Mouse (Mus musculus) heart, embryonic 12.5 days (tissue): Measurements from ENCODE around the gene Mpg. TPM values are rescaled to one million over a fixed set of nuclear protein-coding genes. Genes with fewer than 3 reads are reported as not detected.

Source experiments
- ATAC-seq: fragments of 200-750 bp; cut with Nextera tagmentation; 2 replicates; pipeline ENCODE4 v1.8.0; 2017; ENCODE audit warnings: moderate TSS enrichment, moderate library complexity; ENCODE audit not compliant: insufficient number of reproducible peaks, low FRiP score
- H3K27ac ChIP-seq: fragments of 300-500 bp; sonication (generic); 2 replicates; pipeline ENCODE4 v1.5.1; 2016; ENCODE audit warnings: mild to moderate bottlenecking, moderate library complexity; ENCODE audit not compliant: poor library complexity, severe bottlenecking
- H3K27me3 ChIP-seq: fragments of 300-500 bp; sonication (generic); replicated peaks from 2 replicates; pipeline ENCODE4 v1.6.1; 2016; ENCODE audit warnings: mild to moderate bottlenecking, moderate library complexity
- H3K36me3 ChIP-seq: fragments of 300-500 bp; sonication (generic); 2 replicates; pipeline ENCODE4 v1.6.1; 2016; ENCODE audit warnings: mild to moderate bottlenecking, moderate library complexity
- H3K4me1 ChIP-seq: fragments of 300-500 bp; sonication (generic); replicated peaks from 2 replicates; pipeline ENCODE4 v1.6.1; 2016; ENCODE audit warnings: mild to moderate bottlenecking
- H3K4me2 ChIP-seq: fragments of 300-500 bp; sonication (generic); 2 replicates; pipeline ENCODE4 v1.6.1; 2016; ENCODE audit warnings: mild to moderate bottlenecking, moderate library complexity
- H3K4me3 ChIP-seq: fragments of 300-500 bp; sonication (generic); 2 replicates; pipeline ENCODE4 v1.5.1; 2016; ENCODE audit warnings: mild to moderate bottlenecking
- H3K9ac ChIP-seq: fragments of 300-500 bp; sonication (generic); 2 replicates; pipeline ENCODE4 v1.6.1; 2016; ENCODE audit warnings: mild to moderate bottlenecking, moderate library complexity
- H3K9me3 ChIP-seq: fragments of 300-500 bp; sonication (generic); replicated peaks from 2 replicates; pipeline ENCODE4 v1.6.1; 2016; ENCODE audit warnings: mild to moderate bottlenecking, moderate library complexity
- WGBS: fragments of 180-500 bp; shearing (Covaris S2); methylation state at CpG from one replicate; pipeline ENCODE4 v1.1.7; 2016; 5-methylcytosine and 5-hydroxymethylcytosine counted together
- polyA plus RNA-seq: library from polyadenylated mRNA; unstranded; fragments of >200 nt; fragmentation: Nextera tagmentation; extraction: Ambion mirVana; gene quantifications from 2 replicates; pipeline ENCODE4 v1.2.1, GENCODE M21; 2016

Mpg gene
- polyA plus RNA-seq, 1 experiment from 2014 or later: 19.1 TPM

DNA sequence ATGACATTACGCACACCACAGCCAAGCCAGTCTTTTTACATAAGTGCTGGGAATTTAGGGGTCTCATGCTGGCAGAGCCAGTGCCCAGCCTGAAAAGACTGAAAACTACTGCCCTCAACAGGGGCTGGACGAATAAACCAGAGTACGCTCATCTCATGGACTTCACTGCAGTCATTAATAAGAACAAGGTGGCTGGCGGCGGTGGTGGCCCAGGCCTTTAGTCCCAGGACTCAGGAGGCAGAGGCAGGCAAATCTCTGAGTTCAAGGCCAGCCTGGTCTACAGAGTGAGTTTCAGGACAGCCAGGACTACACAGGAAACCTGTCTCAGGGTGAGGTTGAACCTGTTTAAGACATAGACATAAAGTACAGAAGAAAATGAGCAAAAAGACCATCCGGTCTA lies 39.9 kb downstream of the Mpg start:
- Histone ChIP-seq H3K4me2 (no peak overlapping the region), H3K9ac (no peak overlapping the region), H3K27me3 (no peaks in the 10 kb centered on the region), H3K27ac (peak overlapping the region; percentile 34; the same call in 1 of the 2 replicates), H3K36me3 (peaks cover 3% of the 10 kb centered on the region), H3K4me1 (peaks cover 13% of the 10 kb centered on the region), H3K4me3 (no peak overlapping the region), H3K9me3 (no peaks in the 10 kb centered on the region)
- WGBS: 93% methylated on average over 6 of the region's 6 CpGs
- ATAC-seq: no peak

DNA sequence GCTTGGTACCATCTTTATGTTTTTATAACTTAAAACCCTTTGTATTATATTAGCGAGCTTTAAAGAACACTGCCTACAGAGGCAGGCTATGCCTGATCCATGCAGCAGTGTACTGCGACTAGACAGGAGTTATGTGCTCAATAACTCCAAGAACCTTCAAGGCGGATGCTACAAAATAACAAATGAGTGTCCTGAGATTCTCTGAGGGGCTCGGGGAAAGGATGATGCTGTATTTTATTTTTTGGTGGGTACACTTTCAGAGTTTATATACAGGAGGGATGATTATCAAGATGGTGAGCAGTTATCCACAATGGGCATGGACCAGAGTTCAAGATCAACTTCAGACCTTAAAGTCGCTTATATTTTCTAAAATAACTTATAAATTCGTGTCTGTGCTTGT lies 40.5 kb downstream of the Mpg start:
- Histone ChIP-seq H3K27ac (peak overlapping the region; percentile 93), H3K4me2 (peak overlapping the region; percentile 70), H3K4me3 (peak overlapping the region; percentile 90), H3K4me1 (peaks cover 13% of the 10 kb centered on the region), H3K36me3 (0 out of 2 replicates have a peak, but pooled peaks cover 3% of the 10 kb centered on the region), H3K9ac (peak overlapping the region; percentile 95), H3K27me3 (0 out of 2 replicates have a peak, but pooled peaks cover 3% of the 10 kb centered on the region), H3K9me3 (no peaks in the 10 kb centered on the region)
- 29% methylated on average over 6 of the region's 6 CpGs for WGBS
- no peak for ATAC-seq

DNA sequence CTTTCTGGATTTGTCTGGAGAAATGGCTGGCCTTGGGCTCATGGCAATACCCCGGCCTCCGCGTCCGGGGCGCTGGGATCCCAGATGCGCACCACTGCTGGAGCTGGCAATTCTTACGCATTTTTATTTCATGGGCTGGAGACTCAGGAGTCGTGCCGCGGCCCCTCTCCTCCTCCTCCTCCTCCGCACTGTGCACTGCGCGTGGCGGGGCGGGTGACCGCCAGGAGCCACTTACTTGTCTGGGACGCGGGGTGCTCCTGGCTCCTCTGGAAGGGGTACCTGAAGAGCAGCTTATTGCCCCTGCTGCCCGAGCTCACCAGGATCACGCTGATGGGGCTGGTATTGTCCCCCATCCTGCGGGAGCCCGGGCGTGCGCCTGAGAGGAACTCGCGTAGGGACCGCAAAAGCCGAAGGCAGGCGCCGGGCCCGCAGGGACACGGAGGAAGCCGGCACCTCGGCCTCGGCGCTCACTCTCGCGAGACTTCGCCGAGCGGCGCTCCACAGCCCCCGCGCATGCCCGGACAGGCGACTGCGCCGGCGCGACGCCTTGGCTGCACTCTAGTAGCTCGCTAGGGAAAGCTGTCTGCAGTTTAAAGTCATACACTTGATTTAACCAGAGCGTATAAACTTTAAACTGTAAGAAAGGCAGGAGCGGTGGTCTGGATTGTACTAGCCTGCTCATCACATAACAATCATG lies 41.0 kb downstream of the Mpg start, which contains the start of gene Nprl3:
TSS of gene Nprl3 (minus strand) at position 520 of the 697 bp plus-strand sequence.
- H3K27me3 ChIP-seq: 0 out of 2 replicates have a peak, but pooled peaks cover 3% of the 10 kb centered on the region
- H3K4me1 ChIP-seq: peaks cover 13% of the 10 kb centered on the region
- H3K36me3 ChIP-seq: 0 out of 2 replicates have a peak, but pooled peaks cover under 1% of the 10 kb centered on the region
- peak within 1 kb of the TSS; percentile 95 for H3K9ac ChIP-seq
- under 1% methylated on average over 54 of the region's 54 CpGs for WGBS
- H3K27ac ChIP-seq: peak within 1 kb of the TSS; percentile 93
- ATAC-seq: peak; percentile 92
- peak within 1 kb of the TSS; percentile 90 for H3K4me3 ChIP-seq
- peak within 1 kb of the TSS; percentile 70 for H3K4me2 ChIP-seq
- no peaks in the 10 kb centered on the region for H3K9me3 ChIP-seq

DNA sequence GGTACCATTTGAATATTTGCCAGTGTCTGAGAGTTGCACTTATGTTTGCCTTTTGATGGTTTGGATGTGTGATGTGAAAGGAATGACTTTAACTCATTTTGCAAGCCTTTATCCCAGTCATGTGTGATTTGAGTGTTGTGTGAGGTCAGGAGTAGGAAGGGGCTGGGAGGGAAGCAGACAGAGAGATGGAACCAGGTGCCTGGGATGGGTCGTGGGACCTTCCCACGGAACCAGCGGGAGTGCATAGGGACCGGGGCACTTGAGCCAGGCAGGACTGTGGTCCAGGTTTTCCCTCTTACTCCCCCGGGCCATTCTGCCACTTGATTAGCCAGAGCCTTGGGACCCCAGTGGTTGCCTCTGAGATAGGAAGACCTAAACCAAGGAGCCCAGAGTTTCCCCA lies 41.7 kb downstream of the Mpg start:
- Histone ChIP-seq H3K4me1 (peaks cover 10% of the 10 kb centered on the region), H3K9me3 (no peaks in the 10 kb centered on the region), H3K4me2 (peak overlapping the region; percentile 70), H3K9ac (peak overlapping the region; percentile 95), H3K27me3 (0 out of 2 replicates have a peak, but pooled peaks cover 3% of the 10 kb centered on the region), H3K27ac (peak overlapping the region; percentile 93), H3K4me3 (peak overlapping the region; percentile 90), H3K36me3 (no peaks in the 10 kb centered on the region)
- WGBS: 29% methylated on average over 5 of the region's 5 CpGs
- ATAC-seq: 0 out of 2 replicates have a peak, but pooled peaks have one; percentile 15

- Histone ChIP-seq H3K9ac (peak overlapping the region; percentile 29; the same call in 1 of the 2 replicates), H3K9me3 (no peaks in the 10 kb centered on the region), H3K4me2 (peak overlapping the region; percentile 70), H3K36me3 (no peaks in the 10 kb centered on the region), H3K4me3 (no peak overlapping the region), H3K27me3 (0 out of 2 replicates have a peak, but pooled peaks cover 3% of the 10 kb centered on the region), H3K4me1 (peaks cover 9% of the 10 kb centered on the region), H3K27ac (peak overlapping the region; percentile 73; the same call in 1 of the 2 replicates)
- peak; percentile 86 for ATAC-seq
- 58% methylated on average over 5 of the region's 5 CpGs for WGBS
Observed at GRCm38 (mm10) chr11:32268952-32269351, 42.6 kb downstream of the Mpg start.

DNA sequence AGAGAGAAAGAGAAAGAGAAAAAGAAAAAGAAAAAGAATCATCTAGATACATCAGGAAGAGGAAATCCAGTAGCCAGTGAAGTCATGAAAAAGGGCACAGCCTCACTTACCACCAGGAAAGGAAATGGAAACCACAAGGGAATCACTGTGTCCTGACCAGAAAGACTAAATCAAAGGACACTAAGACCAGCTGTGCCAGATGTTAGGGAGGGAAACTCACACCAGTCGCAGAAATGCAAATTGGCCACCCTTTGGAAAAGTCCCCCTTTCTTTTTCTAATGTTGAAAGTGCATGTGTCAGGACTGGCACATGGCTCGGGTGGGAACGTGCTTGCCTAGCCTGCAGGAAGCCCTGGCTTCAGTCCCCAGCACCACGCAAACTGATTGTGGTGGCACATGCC lies 44.9 kb downstream of the Mpg start:
- no peaks in the 10 kb centered on the region for H3K9me3 ChIP-seq
- no peak for ATAC-seq
- H3K4me2 ChIP-seq: no peak overlapping the region
- H3K27me3 ChIP-seq: peaks cover 11% of the 10 kb centered on the region
- 50% methylated on average over 4 of the region's 4 CpGs for WGBS
- H3K36me3 ChIP-seq: no peaks in the 10 kb centered on the region
- no peak overlapping the region for H3K9ac ChIP-seq
- H3K4me3 ChIP-seq: no peak overlapping the region
- peaks cover 5% of the 10 kb centered on the region for H3K4me1 ChIP-seq
- H3K27ac ChIP-seq: no peak overlapping the region

DNA sequence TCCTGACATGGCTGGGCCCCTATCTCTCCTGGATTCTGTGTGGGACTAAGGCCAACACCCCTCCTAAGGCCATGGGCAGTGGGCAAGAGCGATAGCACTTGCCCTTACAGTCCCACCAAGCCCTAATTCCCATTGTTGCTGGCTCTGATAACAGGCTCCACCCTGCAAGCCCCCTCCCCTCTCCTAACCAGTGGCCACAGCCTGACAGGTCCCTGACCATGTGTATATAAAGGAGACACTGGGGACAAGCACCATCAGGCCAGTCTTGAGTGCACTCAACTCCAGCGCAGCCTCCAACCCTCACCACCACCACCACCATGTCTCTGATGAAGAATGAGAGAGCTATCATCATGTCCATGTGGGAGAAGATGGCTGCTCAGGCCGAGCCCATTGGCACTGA lies 50.0 kb downstream of the Mpg start, which contains the start of gene Hba-x:
TSS of gene Hba-x (plus strand) at position 54 of the 400 bp plus-strand sequence.
- Histone ChIP-seq H3K36me3 (no peaks in the 10 kb centered on the region), H3K27ac (peak within 1 kb of the TSS; percentile 70), H3K9ac (no peak within 1 kb of the TSS), H3K4me3 (peak within 1 kb of the TSS; percentile 11), H3K4me2 (no peak within 1 kb of the TSS), H3K4me1 (no peaks in the 10 kb centered on the region), H3K9me3 (no peaks in the 10 kb centered on the region), H3K27me3 (peaks cover 58% of the 10 kb centered on the region)
- ATAC-seq: peak; percentile 71
- WGBS: 77% methylated on average over 3 of the region's 3 CpGs

- H3K9ac ChIP-seq: no peak overlapping the region
- peak overlapping the region; percentile 5; the same call in 1 of the 2 replicates for H3K4me2 ChIP-seq
- peak; percentile 77 for ATAC-seq
- no peaks in the 10 kb centered on the region for H3K4me1 ChIP-seq
- WGBS: 54% methylated on average over 21 of the region's 21 CpGs
- no peaks in the 10 kb centered on the region for H3K9me3 ChIP-seq
- no peaks in the 10 kb centered on the region for H3K36me3 ChIP-seq
- peaks cover 63% of the 10 kb centered on the region for H3K27me3 ChIP-seq
- H3K27ac ChIP-seq: peak overlapping the region; percentile 28
- H3K4me3 ChIP-seq: peak overlapping the region; percentile 14
Observed at GRCm38 (mm10) chr11:32277736-32278457, 51.6 kb downstream of the Mpg start.

GRCm38 (mm10) chr11:32278458-32278957 lies 52.2 kb downstream of the Mpg start:
- H3K4me2 ChIP-seq: peak overlapping the region; percentile 5; the same call in 1 of the 2 replicates
- no peak overlapping the region; the same call in 1 of the 2 replicates for H3K4me3 ChIP-seq
- H3K27me3 ChIP-seq: peaks cover 63% of the 10 kb centered on the region
- WGBS: 72% methylated on average over 12 of the region's 12 CpGs
- peak overlapping the region; percentile 10; the same call in 1 of the 2 replicates for H3K9ac ChIP-seq
- H3K9me3 ChIP-seq: no peaks in the 10 kb centered on the region
- H3K36me3 ChIP-seq: no peaks in the 10 kb centered on the region
- H3K4me1 ChIP-seq: no peaks in the 10 kb centered on the region
- ATAC-seq: peak; percentile 7; the same call in 1 of the 2 replicates
- H3K27ac ChIP-seq: peak overlapping the region; percentile 66; the same call in 1 of the 2 replicates

DNA sequence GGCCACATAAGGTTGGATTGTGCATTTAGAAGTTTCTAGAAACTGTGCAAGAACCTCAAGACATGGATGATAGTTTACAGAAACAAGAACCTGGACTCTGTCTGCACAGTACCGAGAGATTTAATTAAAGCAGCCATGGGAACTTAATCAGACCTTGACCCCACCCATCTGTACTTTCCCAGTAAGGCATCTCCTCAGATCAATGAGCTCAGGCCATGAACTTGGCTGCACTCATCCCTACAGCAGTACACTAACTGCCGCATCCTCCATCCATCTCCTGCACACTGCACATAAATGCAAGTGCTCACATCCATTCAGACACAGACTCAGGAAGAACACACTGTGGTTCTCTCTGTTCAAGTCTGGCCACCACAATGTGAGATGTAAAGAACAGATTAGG lies 54.3 kb downstream of the Mpg start:
- Histone ChIP-seq H3K4me3 (no peak overlapping the region), H3K9ac (no peak overlapping the region), H3K27ac (peak overlapping the region; percentile 66), H3K9me3 (no peaks in the 10 kb centered on the region), H3K36me3 (no peaks in the 10 kb centered on the region), H3K27me3 (peaks cover 59% of the 10 kb centered on the region), H3K4me1 (no peaks in the 10 kb centered on the region), H3K4me2 (0 out of 2 replicates have a peak overlapping the region, but pooled peaks have one; percentile 8)
- 73% methylated on average over 2 of the region's 2 CpGs for WGBS
- ATAC-seq: no peak
